Mouse (Mus musculus) limb, embryonic 13.5 days (tissue): ENCODE results near the gene Srsf2. TPM values are rescaled to one million over a fixed set of nuclear protein-coding genes. Genes with fewer than 3 reads are reported as not detected.
"Not testable (repeated sequence)": the region's sequence is repeated elsewhere in the genome, so short reads cannot be mapped to it uniquely, and the experiment has no call there.

Source experiments
- ATAC-seq: fragments of 200-750 bp; cut with Nextera tagmentation; 2 replicates; pipeline ENCODE4 v1.8.0; 2017; ENCODE audit warnings: low read depth, moderate number of reproducible peaks, moderate TSS enrichment; ENCODE audit not compliant: low FRiP score
- H3K27ac ChIP-seq: fragments of 300-500 bp; sonication (generic); 2 replicates; pipeline ENCODE4 v1.5.1; 2015; ENCODE audit warnings: inconsistent platforms, mild to moderate bottlenecking, moderate library complexity
- H3K27me3 ChIP-seq: fragments of 300-500 bp; sonication (generic); 2 replicates; pipeline ENCODE4 v1.6.1; 2015; ENCODE audit warnings: mild to moderate bottlenecking, inconsistent platforms
- H3K36me3 ChIP-seq: fragments of 300-500 bp; sonication (generic); 2 replicates; pipeline ENCODE4 v1.6.1; 2015; ENCODE audit warnings: inconsistent platforms, mild to moderate bottlenecking, moderate library complexity
- H3K4me1 ChIP-seq: fragments of 300-500 bp; sonication (generic); 2 replicates; pipeline ENCODE4 v1.6.1; 2015; ENCODE audit warnings: inconsistent platforms
- H3K4me2 ChIP-seq: fragments of 300-500 bp; sonication (generic); replicated peaks from 2 replicates; pipeline ENCODE4 v1.6.1; 2015; ENCODE audit warnings: inconsistent platforms, mild to moderate bottlenecking, moderate library complexity
- H3K4me3 ChIP-seq: fragments of 300-500 bp; sonication (generic); 2 replicates; pipeline ENCODE4 v1.5.1; 2015; ENCODE audit warnings: moderate library complexity, mild to moderate bottlenecking, inconsistent platforms
- H3K9ac ChIP-seq: fragments of 300-500 bp; sonication (generic); 2 replicates; pipeline ENCODE4 v1.6.1; 2015; ENCODE audit warnings: mild to moderate bottlenecking, inconsistent platforms
- H3K9me3 ChIP-seq: fragments of 300-500 bp; sonication (generic); 2 replicates; pipeline ENCODE4 v1.6.1; 2016; ENCODE audit warnings: inconsistent platforms
- WGBS: fragments of 180-500 bp; shearing (Covaris S2); methylation state at CpG from one replicate; pipeline ENCODE4 v1.1.7; 2015; 5-methylcytosine and 5-hydroxymethylcytosine counted together
- polyA plus RNA-seq: library from polyadenylated mRNA; unstranded; fragments of >200 nt; fragmentation: Nextera tagmentation; extraction: Ambion mirVana; gene quantifications from 2 replicates; pipeline ENCODE4 v1.2.1, GENCODE M21; 2015

Gene Srsf2
- 789 and 792 TPM in 2 replicates for polyA plus RNA-seq

- H3K4me3 ChIP-seq = peak within 1 kb of the TSS; percentile 94
- WGBS = under 1% methylated on average over 69 of the region's 74 CpGs
Observed at GRCm38 (mm10) chr11:116852891-116853511, at the start of gene Srsf2. Gene Srsf2 (minus strand): TSS chr11:116853094.

DNA sequence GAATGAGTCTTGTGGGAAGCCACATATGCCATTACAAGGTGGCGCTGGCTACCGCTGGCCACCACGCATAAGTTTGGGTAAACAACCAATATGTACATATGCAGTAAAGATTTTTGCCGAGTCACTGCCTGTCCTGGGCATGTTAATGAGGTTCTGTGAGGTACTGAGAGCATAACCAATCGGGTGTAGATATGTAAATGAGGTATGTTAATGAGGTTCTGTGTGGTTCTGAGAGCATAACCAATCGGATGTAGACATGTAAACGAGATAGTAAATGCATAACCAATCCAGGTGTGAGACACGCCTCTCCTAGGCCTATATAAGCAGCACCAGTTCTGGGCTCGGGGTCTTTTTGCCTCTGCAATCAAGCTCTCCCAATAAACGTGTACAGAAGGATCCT lies 49.7 kb upstream of the Srsf2 start:
- not testable (repeated sequence) for H3K9ac ChIP-seq, H3K9me3 ChIP-seq, H3K36me3 ChIP-seq, H3K4me1 ChIP-seq, ATAC-seq, H3K4me2 ChIP-seq, H3K4me3 ChIP-seq, H3K27ac ChIP-seq
- H3K27me3 ChIP-seq = peaks cover 29% of the 10 kb centered on the region
- 91% methylated on average over 10 of the region's 10 CpGs for WGBS

More at GRCm38 (mm10) chr11:116852891-116853511, at the start of gene Srsf2:
- Histone ChIP-seq H3K27ac (peak within 1 kb of the TSS; percentile 98), H3K36me3 (peaks cover 44% of the 10 kb centered on the region), H3K27me3 (no peaks in the 10 kb centered on the region), H3K9ac (peak within 1 kb of the TSS; percentile 93), H3K4me2 (peak within 1 kb of the TSS; percentile 86), H3K9me3 (no peaks in the 10 kb centered on the region), H3K4me1 (peaks cover 26% of the 10 kb centered on the region)
- ATAC-seq = peak; percentile 89

DNA sequence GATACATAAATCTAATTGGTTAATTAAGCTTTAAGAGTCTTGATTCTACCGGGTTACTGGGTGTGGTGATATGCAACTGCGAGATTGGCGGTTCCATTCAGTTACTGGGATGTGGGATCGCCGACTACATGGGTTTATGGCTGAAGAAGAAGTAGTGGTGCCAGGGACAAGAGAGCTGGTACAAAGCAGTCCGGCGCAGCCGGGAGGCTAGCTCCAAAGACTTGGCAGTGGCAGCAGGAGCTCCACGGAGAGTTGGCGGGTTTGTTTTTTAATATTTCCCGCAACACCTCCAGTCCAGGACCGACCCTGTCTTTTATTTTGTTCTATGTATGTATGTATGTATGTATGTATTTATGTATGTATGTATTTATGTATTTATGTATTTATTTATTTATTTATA lies 46.4 kb upstream of the Srsf2 start:
- Histone ChIP-seq H3K9me3 (no peaks in the 10 kb centered on the region), H3K36me3 (no peaks in the 10 kb centered on the region), H3K4me2 (no peak overlapping the region), H3K9ac (no peak overlapping the region), H3K4me1 (no peaks in the 10 kb centered on the region), H3K27ac (no peak overlapping the region), H3K27me3 (peaks cover 6% of the 10 kb centered on the region), H3K4me3 (no peak overlapping the region)
- WGBS = 92% methylated on average over 12 of the region's 12 CpGs
- no peak for ATAC-seq

GRCm38 (mm10) chr11:116895402-116895801 lies 42.5 kb upstream of the Srsf2 start:
- Histone ChIP-seq H3K9me3 (no peaks in the 10 kb centered on the region), H3K27me3 (no peaks in the 10 kb centered on the region), H3K4me3 (no peak overlapping the region), H3K9ac (no peak overlapping the region), H3K36me3 (no peaks in the 10 kb centered on the region), H3K4me2 (no peak overlapping the region), H3K27ac (no peak overlapping the region), H3K4me1 (peaks cover 5% of the 10 kb centered on the region)
- 76% methylated on average over 3 of the region's 3 CpGs for WGBS
- ATAC-seq = no peak

GRCm38 (mm10) chr11:116893532-116894442 lies 40.9 kb upstream of the Srsf2 start:
- H3K9me3 ChIP-seq = no peaks in the 10 kb centered on the region
- H3K4me3 ChIP-seq = no peak overlapping the region
- no peak overlapping the region for H3K27ac ChIP-seq
- no peak overlapping the region for H3K4me2 ChIP-seq
- H3K4me1 ChIP-seq = peaks cover 14% of the 10 kb centered on the region
- 51% methylated on average over 19 of the region's 19 CpGs for WGBS
- no peaks in the 10 kb centered on the region for H3K36me3 ChIP-seq
- H3K9ac ChIP-seq = no peak overlapping the region
- ATAC-seq = no peak; the same call in 1 of the 2 replicates
- no peaks in the 10 kb centered on the region for H3K27me3 ChIP-seq

DNA sequence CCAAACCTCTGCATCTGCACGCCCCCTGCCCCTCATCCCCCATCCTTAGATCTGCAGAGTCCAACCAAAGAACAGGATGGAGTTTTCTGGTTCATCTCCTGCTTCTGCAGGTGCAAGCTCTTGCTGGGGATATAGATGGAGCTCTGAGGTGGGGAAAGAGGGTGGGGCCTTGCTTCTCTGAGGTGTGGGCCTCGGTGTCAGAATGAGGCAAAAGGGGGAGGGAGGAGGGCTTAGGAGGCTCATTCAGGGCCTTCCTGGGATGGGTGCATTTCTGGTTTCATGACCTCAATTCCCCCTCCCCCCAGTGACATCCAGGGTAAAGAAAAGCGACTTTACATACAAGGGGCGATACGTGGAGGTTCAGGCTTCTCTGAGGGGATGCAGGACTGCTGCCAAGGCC lies 34.2 kb upstream of the Srsf2 start:
- no peaks in the 10 kb centered on the region for H3K9me3 ChIP-seq
- H3K36me3 ChIP-seq = no peaks in the 10 kb centered on the region
- 42% methylated on average over 5 of the region's 5 CpGs for WGBS
- no peak overlapping the region for H3K27ac ChIP-seq
- H3K27me3 ChIP-seq = peaks cover 16% of the 10 kb centered on the region; the same call in 1 of the 2 replicates
- H3K4me3 ChIP-seq = no peak overlapping the region
- no peak overlapping the region for H3K9ac ChIP-seq
- peaks cover 17% of the 10 kb centered on the region for H3K4me1 ChIP-seq
- no peak for ATAC-seq
- H3K4me2 ChIP-seq = no peak overlapping the region

GRCm38 (mm10) chr11:116885275-116886151 lies 32.6 kb upstream of the Srsf2 start:
- Histone ChIP-seq H3K4me1 (peaks cover 17% of the 10 kb centered on the region), H3K9me3 (no peaks in the 10 kb centered on the region), H3K4me3 (peak overlapping the region; percentile 35), H3K36me3 (no peaks in the 10 kb centered on the region), H3K27ac (no peak overlapping the region), H3K27me3 (peaks cover 16% of the 10 kb centered on the region; the same call in 1 of the 2 replicates), H3K9ac (peak overlapping the region; percentile 58; the same call in 1 of the 2 replicates), H3K4me2 (peak overlapping the region; percentile 63)
- WGBS = under 1% methylated on average over 27 of the region's 28 CpGs
- ATAC-seq = peak; percentile 46; the same call in 1 of the 2 replicates

- Histone ChIP-seq H3K4me2 (no peak overlapping the region), H3K27me3 (peaks cover 16% of the 10 kb centered on the region; the same call in 1 of the 2 replicates), H3K9me3 (no peaks in the 10 kb centered on the region), H3K36me3 (no peaks in the 10 kb centered on the region), H3K4me3 (no peak overlapping the region), H3K9ac (no peak overlapping the region), H3K27ac (no peak overlapping the region), H3K4me1 (peaks cover 9% of the 10 kb centered on the region)
- no peak for ATAC-seq
- WGBS = 85% methylated on average over 6 of the region's 6 CpGs
Observed at GRCm38 (mm10) chr11:116884061-116884460, 31.2 kb upstream of the Srsf2 start.

DNA sequence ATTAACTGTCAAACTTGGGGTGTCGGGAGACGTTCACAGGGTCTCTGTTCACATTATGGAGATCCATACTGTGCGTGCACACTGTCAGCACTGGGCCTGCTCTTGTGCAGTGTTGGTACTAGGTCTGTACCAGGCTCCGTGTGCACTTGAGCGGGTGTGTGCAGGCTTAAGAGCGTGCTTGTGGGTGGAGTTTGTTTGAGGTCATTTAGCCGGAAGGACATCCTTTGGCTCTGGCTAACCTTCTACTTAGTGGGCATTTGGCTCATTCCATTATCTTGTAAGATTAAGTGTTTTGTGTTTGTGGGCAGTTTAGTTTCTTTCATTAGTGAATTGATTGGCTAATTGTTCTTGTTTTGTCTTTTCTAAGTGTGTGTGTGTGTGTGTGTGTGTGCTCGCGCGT lies 29.6 kb upstream of the Srsf2 start:
- Histone ChIP-seq H3K9me3 (no peaks in the 10 kb centered on the region), H3K9ac (no peak overlapping the region), H3K4me1 (peaks cover 9% of the 10 kb centered on the region), H3K4me3 (no peak overlapping the region), H3K36me3 (no peaks in the 10 kb centered on the region), H3K4me2 (no peak overlapping the region), H3K27me3 (peaks cover 16% of the 10 kb centered on the region; the same call in 1 of the 2 replicates), H3K27ac (no peak overlapping the region)
- ATAC-seq = no peak
- 81% methylated on average over 10 of the region's 10 CpGs for WGBS

DNA sequence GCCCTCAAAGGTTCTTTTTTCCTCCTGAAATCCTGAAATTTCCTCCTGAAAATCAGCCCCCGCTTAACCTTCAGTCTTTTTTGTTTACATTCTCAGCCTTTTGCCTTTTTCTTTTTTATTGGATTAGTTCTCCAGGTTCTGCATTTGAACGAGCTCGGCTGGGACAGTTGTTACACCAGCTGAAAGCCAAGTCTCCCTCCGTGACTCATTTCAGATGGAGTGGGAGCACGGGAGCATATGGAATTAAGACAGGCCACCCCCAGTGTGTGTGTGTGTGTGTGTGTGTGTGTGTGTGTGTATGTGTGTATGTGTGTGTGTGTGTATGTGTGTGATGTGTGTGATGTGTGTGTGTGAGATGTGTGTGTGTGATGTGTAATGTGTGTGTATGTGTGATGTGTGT lies 28.5 kb upstream of the Srsf2 start:
- no peak overlapping the region for H3K4me2 ChIP-seq
- WGBS = 62% methylated on average over 5 of the region's 5 CpGs
- H3K27ac ChIP-seq = no peak overlapping the region
- no peak for ATAC-seq
- H3K4me1 ChIP-seq = peaks cover 9% of the 10 kb centered on the region
- H3K4me3 ChIP-seq = no peak overlapping the region
- no peaks in the 10 kb centered on the region for H3K36me3 ChIP-seq
- no peaks in the 10 kb centered on the region for H3K9me3 ChIP-seq
- H3K27me3 ChIP-seq = peaks cover 10% of the 10 kb centered on the region; the same call in 1 of the 2 replicates
- no peak overlapping the region for H3K9ac ChIP-seq

GRCm38 (mm10) chr11:116880839-116881238 lies 27.9 kb upstream of the Srsf2 start:
- no peak overlapping the region for H3K27ac ChIP-seq
- no peaks in the 10 kb centered on the region for H3K9me3 ChIP-seq
- ATAC-seq = no peak
- H3K9ac ChIP-seq = no peak overlapping the region
- no peak overlapping the region for H3K4me2 ChIP-seq
- H3K4me1 ChIP-seq = peaks cover 5% of the 10 kb centered on the region
- 58% methylated on average over 7 of the region's 7 CpGs for WGBS
- H3K27me3 ChIP-seq = peaks cover 7% of the 10 kb centered on the region; the same call in 1 of the 2 replicates
- H3K4me3 ChIP-seq = no peak overlapping the region
- H3K36me3 ChIP-seq = peaks cover 4% of the 10 kb centered on the region; the same call in 1 of the 2 replicates
